Mouse (Mus musculus) macrophage (primary cell): ENCODE measurements around the gene Rab1b. TPM values are rescaled to one million over a fixed set of nuclear protein-coding genes. Genes with fewer than 3 reads are reported as not detected.

ENCODE experiments used
- H3K27ac ChIP-seq: fragments of 350-480 bp; formaldehyde crosslinking; 2 replicates; pipeline ENCODE4 v1.9.0; 2021
- H3K36me3 ChIP-seq: fragments of 350-480 bp; formaldehyde crosslinking; 2 replicates; pipeline ENCODE4 v1.9.0; 2021; ENCODE audit errors: inconsistent target
- H3K4me3 ChIP-seq: fragments of 350-480 bp; formaldehyde crosslinking; 2 replicates; pipeline ENCODE4 v1.9.0; 2021; ENCODE audit errors: inconsistent target
- H3K79me2 ChIP-seq: fragments of 350-480 bp; formaldehyde crosslinking; 2 replicates; pipeline ENCODE4 v1.9.0; 2021; ENCODE audit errors: inconsistent target
- WGBS: methylation state at CpG from one replicate; pipeline ENCODE4 v1.1.7; 2026; ENCODE audit warnings: inconsistent platforms; ENCODE audit not compliant: missing documents; 5-methylcytosine and 5-hydroxymethylcytosine counted together
- polyA plus RNA-seq: library from polyadenylated mRNA; stranded (reverse); fragments of 250-400 nt; gene quantifications from 3 replicates; pipeline ENCODE4 v1.2.4, GENCODE M21; 2018; ENCODE audit warnings: inconsistent platforms

The Rab1b gene
- polyA plus RNA-seq, 1 experiment from 2014 or later = 120 TPM

- WGBS = 73% methylated on average over 11 of the region's 11 CpGs
- Histone ChIP-seq H3K36me3 (no peaks in the 10 kb centered on the region), H3K4me3 (no peak overlapping the region), H3K79me2 (no peaks in the 10 kb centered on the region), H3K27ac (no peak overlapping the region)
Observed at GRCm38 (mm10) chr19:5071077-5071476, 35.8 kb downstream of the Rab1b start.

GRCm38 (mm10) chr19:5069978-5070377, 36.9 kb downstream of the Rab1b start:
- WGBS = 93% methylated on average over 7 of the region's 7 CpGs

GRCm38 (mm10) chr19:5069486-5069885, 37.4 kb downstream of the Rab1b start:
- WGBS = 85% methylated on average over 5 of the region's 5 CpGs
- H3K4me3 ChIP-seq = no peak overlapping the region

More at GRCm38 (mm10) chr19:5069978-5070377, 36.9 kb downstream of the Rab1b start:
- Histone ChIP-seq H3K36me3 (no peaks in the 10 kb centered on the region), H3K4me3 (no peak overlapping the region), H3K79me2 (no peaks in the 10 kb centered on the region), H3K27ac (no peak overlapping the region)

GRCm38 (mm10) chr19:5068570-5069234, 38.2 kb downstream of the Rab1b start:
- no peak overlapping the region for H3K27ac ChIP-seq
- no peak overlapping the region for H3K4me3 ChIP-seq
- WGBS = 62% methylated on average over 21 of the region's 21 CpGs
- H3K79me2 ChIP-seq = no peaks in the 10 kb centered on the region
- no peaks in the 10 kb centered on the region for H3K36me3 ChIP-seq

More at GRCm38 (mm10) chr19:5069486-5069885, 37.4 kb downstream of the Rab1b start:
- Histone ChIP-seq H3K36me3 (no peaks in the 10 kb centered on the region), H3K27ac (no peak overlapping the region), H3K79me2 (no peaks in the 10 kb centered on the region)

GRCm38 (mm10) chr19:5067867-5068569, 38.9 kb downstream of the Rab1b start, which contains the start of gene Cd248:
Gene Cd248, plus strand, starts transcription at chr19:5068078.
- Histone ChIP-seq H3K79me2 (no peaks in the 10 kb centered on the region), H3K36me3 (no peaks in the 10 kb centered on the region), H3K27ac (no peak within 1 kb of the TSS), H3K4me3 (no peak within 1 kb of the TSS)
- 6% methylated on average over 40 of the region's 56 CpGs for WGBS

- 15% methylated on average over 15 of the region's 15 CpGs for WGBS
- Histone ChIP-seq H3K4me3 (no peak overlapping the region), H3K79me2 (no peaks in the 10 kb centered on the region), H3K36me3 (no peaks in the 10 kb centered on the region), H3K27ac (no peak overlapping the region)
Observed at GRCm38 (mm10) chr19:5067040-5067799, 39.7 kb downstream of the Rab1b start.

GRCm38 (mm10) chr19:5065104-5065503, 41.8 kb downstream of the Rab1b start:
- 71% methylated on average over 7 of the region's 7 CpGs for WGBS
- H3K36me3 ChIP-seq = no peaks in the 10 kb centered on the region
- H3K4me3 ChIP-seq = no peak overlapping the region
- H3K27ac ChIP-seq = no peak overlapping the region
- H3K79me2 ChIP-seq = no peaks in the 10 kb centered on the region

GRCm38 (mm10) chr19:5062446-5062845, 44.4 kb downstream of the Rab1b start:
- H3K4me3 ChIP-seq = no peak overlapping the region
- no peaks in the 10 kb centered on the region for H3K79me2 ChIP-seq
- H3K36me3 ChIP-seq = no peaks in the 10 kb centered on the region
- H3K27ac ChIP-seq = no peak overlapping the region
- 97% methylated on average over 6 of the region's 6 CpGs for WGBS

- WGBS = 86% methylated on average over 5 of the region's 5 CpGs
Observed at GRCm38 (mm10) chr19:5062041-5062440, 44.8 kb downstream of the Rab1b start.

GRCm38 (mm10) chr19:5060365-5061330, 46.2 kb downstream of the Rab1b start:
- H3K79me2 ChIP-seq = no peaks in the 10 kb centered on the region
- no peak overlapping the region for H3K4me3 ChIP-seq
- H3K36me3 ChIP-seq = no peaks in the 10 kb centered on the region
- WGBS = 90% methylated on average over 5 of the region's 5 CpGs
- H3K27ac ChIP-seq = no peak overlapping the region

More at GRCm38 (mm10) chr19:5062041-5062440, 44.8 kb downstream of the Rab1b start:
- Histone ChIP-seq H3K36me3 (no peaks in the 10 kb centered on the region), H3K27ac (no peak overlapping the region), H3K79me2 (no peaks in the 10 kb centered on the region), H3K4me3 (no peak overlapping the region)

- no peak overlapping the region for H3K27ac ChIP-seq
- no peak overlapping the region for H3K4me3 ChIP-seq
- WGBS = 54% methylated on average over 10 of the region's 10 CpGs
- no peaks in the 10 kb centered on the region for H3K36me3 ChIP-seq
- H3K79me2 ChIP-seq = no peaks in the 10 kb centered on the region
Observed at GRCm38 (mm10) chr19:5058801-5059771, 47.8 kb downstream of the Rab1b start.

GRCm38 (mm10) chr19:5057876-5058775, 48.7 kb downstream of the Rab1b start:
- H3K27ac ChIP-seq = no peak overlapping the region
- H3K79me2 ChIP-seq = no peaks in the 10 kb centered on the region
- WGBS = 81% methylated on average over 14 of the region's 16 CpGs
- H3K4me3 ChIP-seq = no peak overlapping the region
- H3K36me3 ChIP-seq = no peaks in the 10 kb centered on the region
